Mouse (Mus musculus) kidney, postnatal 0 days (tissue): Measurements from ENCODE around the gene Aagab. TPM values are rescaled to one million over a fixed set of nuclear protein-coding genes. Genes with fewer than 3 reads are reported as not detected.

Experiments used
- ATAC-seq: fragments of 200-750 bp; cut with Nextera tagmentation; replicated peaks from 2 replicates; pipeline ENCODE4 v1.8.0; 2017; ENCODE audit warnings: low read depth, moderate number of reproducible peaks, moderate TSS enrichment, moderate library complexity; ENCODE audit not compliant: low FRiP score
- DNase-seq: peaks from one replicate; pipeline ENCODE4 v3.0.0-alpha.2; 2016; ENCODE audit warnings: low spot score
- H3K27ac ChIP-seq: fragments of 300-500 bp; sonication (generic); 2 replicates; pipeline ENCODE4 v1.5.1; 2014; ENCODE audit warnings: mild to moderate bottlenecking
- H3K27me3 ChIP-seq: fragments of 300-500 bp; sonication (generic); 2 replicates; pipeline ENCODE4 v1.6.1; 2014; ENCODE audit warnings: low read length, mixed read lengths; ENCODE audit not compliant: insufficient read depth
- H3K36me3 ChIP-seq: fragments of 300-500 bp; sonication (generic); 2 replicates; pipeline ENCODE4 v1.6.1; 2014; ENCODE audit warnings: low read length, mixed read lengths; ENCODE audit not compliant: insufficient read depth
- H3K4me1 ChIP-seq: fragments of 300-500 bp; sonication (generic); replicated peaks from 2 replicates; pipeline ENCODE4 v1.6.1; 2014; ENCODE audit warnings: antibody characterized with exemption, low read length, mixed read lengths; ENCODE audit not compliant: insufficient read depth
- H3K4me2 ChIP-seq: fragments of 300-500 bp; sonication (generic); 2 replicates; pipeline ENCODE4 v1.6.1; 2014; ENCODE audit warnings: mild to moderate bottlenecking, low read length, moderate library complexity, mixed read lengths
- H3K4me3 ChIP-seq: fragments of 300-500 bp; sonication (generic); replicated peaks from 2 replicates; pipeline ENCODE4 v1.5.1; 2014; ENCODE audit warnings: low read depth, low read length
- H3K9ac ChIP-seq: fragments of 300-500 bp; sonication (generic); 2 replicates; pipeline ENCODE4 v1.6.1; 2014; ENCODE audit warnings: low read depth, low read length
- H3K9me3 ChIP-seq: fragments of 300-500 bp; sonication (generic); replicated peaks from 2 replicates; pipeline ENCODE4 v1.6.1; 2016; ENCODE audit warnings: low read length, inconsistent platforms, mixed read lengths
- CTCF ChIP-seq: IDR thresholded peaks from 2 replicates; pipeline ENCODE4 v1.5.1; 2016; ENCODE audit warnings: antibody characterized with exemption, low read depth, mild to moderate bottlenecking, moderate library complexity
- WGBS: fragments of 180-500 bp; shearing (Covaris S2); extraction: QIAGEN DNeasy Blood & Tissue Kit; methylation state at CpG from one replicate; pipeline ENCODE4 v1.1.7; 2014; 5-methylcytosine and 5-hydroxymethylcytosine counted together
- polyA plus RNA-seq: library from polyadenylated mRNA; unstranded; fragments of >200 nt; fragmentation: Nextera tagmentation; extraction: Ambion mirVana; gene quantifications from 2 replicates; pipeline ENCODE4 v1.2.1, GENCODE M21; 2015

The Aagab gene
- polyA plus RNA-seq, 1 experiment from 2014 or later, result 29.0 TPM

DNA sequence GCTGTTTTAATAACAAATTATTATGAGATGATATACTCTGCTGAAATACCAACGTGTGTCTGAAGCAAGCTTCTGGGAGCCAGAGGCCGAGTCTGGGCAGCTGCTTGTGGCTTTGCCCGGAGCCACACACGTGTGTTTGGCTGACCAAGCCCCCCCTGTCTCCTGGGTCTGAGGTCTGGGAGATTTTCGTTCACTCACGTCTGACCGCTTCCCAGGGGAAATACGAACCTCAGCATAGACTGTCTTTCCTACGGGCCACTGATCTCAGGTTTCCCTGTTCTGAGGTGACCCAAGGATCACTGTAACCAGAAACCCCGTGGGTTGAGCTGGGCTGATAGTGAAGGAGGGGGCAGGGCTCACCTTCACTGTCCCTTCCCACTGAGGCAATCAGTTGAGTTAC, 60.8 kb downstream of the Aagab start:
- no peak overlapping the region for H3K4me3 ChIP-seq
- TF ChIP-seq CTCF, result no peak
- peaks cover 45% of the 10 kb centered on the region for H3K4me1 ChIP-seq
- no peak for ATAC-seq
- no peak overlapping the region for H3K9ac ChIP-seq
- DNase-seq, result no peak
- peak overlapping the region; percentile 69 for H3K27ac ChIP-seq
- H3K27me3 ChIP-seq, result no peaks in the 10 kb centered on the region
- H3K36me3 ChIP-seq, result peaks cover 22% of the 10 kb centered on the region; the same call in 1 of the 2 replicates
- no peak overlapping the region for H3K4me2 ChIP-seq
- 34% methylated on average over 10 of the region's 10 CpGs for WGBS
- H3K9me3 ChIP-seq, result no peaks in the 10 kb centered on the region

DNA sequence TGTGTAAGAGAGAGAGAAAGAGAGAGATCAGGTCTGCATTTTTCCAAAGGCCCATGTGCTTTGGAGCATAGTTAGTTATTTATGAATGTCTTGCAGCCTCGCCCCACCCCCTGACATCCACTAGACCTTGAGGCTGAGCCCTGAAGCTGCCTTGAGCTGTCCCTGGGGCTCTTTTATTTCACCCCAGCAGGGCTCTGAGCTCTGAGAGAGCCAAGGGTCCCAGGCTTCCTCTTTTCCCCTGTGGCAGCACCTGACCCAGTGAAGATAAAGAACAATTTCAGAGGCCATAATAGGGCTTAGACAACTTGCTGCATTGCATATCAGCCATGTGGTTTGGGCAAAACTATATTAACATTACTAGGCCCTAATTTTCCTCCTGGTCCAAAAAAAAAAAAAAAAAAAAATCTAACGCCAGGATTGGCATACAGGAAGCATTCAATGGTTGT, 61.9 kb downstream of the Aagab start:
- H3K4me2 ChIP-seq, result no peak overlapping the region
- peaks cover 22% of the 10 kb centered on the region; the same call in 1 of the 2 replicates for H3K36me3 ChIP-seq
- H3K4me1 ChIP-seq, result peaks cover 56% of the 10 kb centered on the region
- TF ChIP-seq CTCF, result no peak
- H3K4me3 ChIP-seq, result no peak overlapping the region
- H3K27me3 ChIP-seq, result no peaks in the 10 kb centered on the region
- H3K9ac ChIP-seq, result no peak overlapping the region
- WGBS, result 48% methylated on average over 2 of the region's 2 CpGs
- no peaks in the 10 kb centered on the region for H3K9me3 ChIP-seq
- no peak for ATAC-seq
- H3K27ac ChIP-seq, result peak overlapping the region; percentile 69
- no peak for DNase-seq

GRCm38 (mm10) chr9:63664792-63665646, 62.6 kb downstream of the Aagab start:
- no peak overlapping the region for H3K4me2 ChIP-seq
- H3K4me3 ChIP-seq, result no peak overlapping the region
- DNase-seq, result no peak
- ATAC-seq, result no peak
- H3K9ac ChIP-seq, result no peak overlapping the region
- 38% methylated on average over 13 of the region's 13 CpGs for WGBS
- H3K36me3 ChIP-seq, result 0 out of 2 replicates have a peak, but pooled peaks cover 19% of the 10 kb centered on the region
- H3K27me3 ChIP-seq, result no peaks in the 10 kb centered on the region
- H3K9me3 ChIP-seq, result no peaks in the 10 kb centered on the region
- no peak for TF ChIP-seq CTCF
- peaks cover 57% of the 10 kb centered on the region for H3K4me1 ChIP-seq
- peak overlapping the region; percentile 69 for H3K27ac ChIP-seq

- Histone ChIP-seq H3K27ac (peak overlapping the region; percentile 14; the same call in 1 of the 2 replicates), H3K9me3 (no peaks in the 10 kb centered on the region), H3K36me3 (peaks cover 11% of the 10 kb centered on the region; the same call in 1 of the 2 replicates), H3K9ac (no peak overlapping the region), H3K4me2 (no peak overlapping the region), H3K4me3 (no peak overlapping the region), H3K27me3 (no peaks in the 10 kb centered on the region), H3K4me1 (peaks cover 57% of the 10 kb centered on the region)
- 31% methylated on average over 18 of the region's 18 CpGs for WGBS
- TF ChIP-seq CTCF, result peak; percentile 29; the same call in 1 of the 2 replicates
- DNase-seq (peak; percentile 82), ATAC-seq (no peak)
Observed at GRCm38 (mm10) chr9:63666612-63667372, 64.3 kb downstream of the Aagab start.

- peak overlapping the region; percentile 14; the same call in 1 of the 2 replicates for H3K27ac ChIP-seq
- no peaks in the 10 kb centered on the region for H3K27me3 ChIP-seq
- no peak for ATAC-seq
Observed at GRCm38 (mm10) chr9:63667373-63667724, 64.9 kb downstream of the Aagab start.

GRCm38 (mm10) chr9:63668621-63669020, 66.2 kb downstream of the Aagab start:
- Histone ChIP-seq H3K9ac (no peak overlapping the region), H3K27ac (peak overlapping the region; percentile 52), H3K9me3 (no peaks in the 10 kb centered on the region), H3K4me1 (peaks cover 63% of the 10 kb centered on the region), H3K27me3 (no peaks in the 10 kb centered on the region), H3K4me3 (no peak overlapping the region), H3K4me2 (no peak overlapping the region), H3K36me3 (peaks cover 3% of the 10 kb centered on the region; the same call in 1 of the 2 replicates)
- no peak for TF ChIP-seq CTCF
- ATAC-seq (peak; percentile 81), DNase-seq (peak; percentile 60)
- WGBS, result 48% methylated on average over 1 of the region's 1 CpGs

More at GRCm38 (mm10) chr9:63667373-63667724, 64.9 kb downstream of the Aagab start:
- no peak for TF ChIP-seq CTCF
- Histone ChIP-seq H3K36me3 (peaks cover 6% of the 10 kb centered on the region; the same call in 1 of the 2 replicates), H3K4me3 (no peak overlapping the region), H3K9me3 (no peaks in the 10 kb centered on the region), H3K9ac (no peak overlapping the region), H3K4me2 (no peak overlapping the region), H3K4me1 (peaks cover 57% of the 10 kb centered on the region)
- no peak for DNase-seq
- WGBS, result 60% methylated on average over 8 of the region's 8 CpGs
